Mouse (Mus musculus) kidney, embryonic 16.5 days (tissue): ENCODE measurements at regions not wholly inside any gene's neighbourhood (a gene's known extent, or its start where the extent isn't known, plus 50 kb on each side); places are given as distances from the start of the nearest gene placed in this dataset.

Source experiments
- ATAC-seq: fragments of 200-750 bp; cut with Nextera tagmentation; 2 replicates; pipeline ENCODE4 v1.8.0; 2017; ENCODE audit warnings: moderate TSS enrichment; ENCODE audit not compliant: low FRiP score, low TSS enrichment
- H3K27ac ChIP-seq: fragments of 300-500 bp; sonication (generic); 2 replicates; pipeline ENCODE4 v1.5.1; 2014; ENCODE audit warnings: low read length
- H3K27me3 ChIP-seq: fragments of 300-500 bp; sonication (generic); 2 replicates; pipeline ENCODE4 v1.6.1; 2014; ENCODE audit warnings: low read length, control low read depth, mixed read lengths; ENCODE audit not compliant: insufficient read depth
- H3K36me3 ChIP-seq: fragments of 300-500 bp; sonication (generic); 2 replicates; pipeline ENCODE4 v1.6.1; 2014; ENCODE audit warnings: low read length, control low read depth, mixed read lengths; ENCODE audit not compliant: insufficient read depth
- H3K4me1 ChIP-seq: fragments of 300-500 bp; sonication (generic); 2 replicates; pipeline ENCODE4 v1.6.1; 2014; ENCODE audit warnings: low read length, control low read depth, mixed read lengths; ENCODE audit not compliant: insufficient read depth
- H3K4me2 ChIP-seq: fragments of 300-500 bp; sonication (generic); replicated peaks from 2 replicates; pipeline ENCODE4 v1.6.1; 2014; ENCODE audit warnings: low read depth, low read length
- H3K4me3 ChIP-seq: fragments of 300-500 bp; sonication (generic); 2 replicates; pipeline ENCODE4 v1.5.1; 2014; ENCODE audit warnings: mild to moderate bottlenecking, low read length
- H3K9ac ChIP-seq: fragments of 300-500 bp; sonication (generic); replicated peaks from 2 replicates; pipeline ENCODE4 v1.6.1; 2014; ENCODE audit warnings: low read length
- H3K9me3 ChIP-seq: fragments of 300-500 bp; sonication (generic); 2 replicates; pipeline ENCODE4 v1.6.1; 2016; ENCODE audit warnings: low read length, control low read depth
- WGBS: fragments of 180-500 bp; shearing (Covaris S2); extraction: QIAGEN DNeasy Blood & Tissue Kit; methylation state at CpG from one replicate; pipeline ENCODE4 v1.1.7; 2014; 5-methylcytosine and 5-hydroxymethylcytosine counted together

DNA sequence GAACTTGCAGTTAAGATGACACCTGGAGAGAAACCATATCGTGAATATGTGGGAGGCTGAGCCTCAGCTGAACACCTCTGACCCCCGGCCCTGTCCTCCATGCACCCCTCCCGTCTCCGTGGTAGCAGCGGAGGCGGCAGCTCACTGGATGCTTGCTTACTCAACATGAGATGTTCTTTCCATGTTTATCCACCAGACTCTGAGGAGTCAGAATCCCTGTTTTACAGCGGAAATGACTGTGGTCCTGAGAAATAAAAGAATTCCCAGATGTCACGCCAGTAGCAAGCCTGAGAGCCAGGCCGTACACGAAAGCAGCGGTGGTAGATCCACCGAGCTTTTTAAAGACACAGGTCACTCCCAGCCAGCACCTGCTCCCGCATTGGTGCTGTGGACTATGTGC, 462.4 kb upstream of the Tbx3 start:
- H3K36me3 ChIP-seq: no peaks in the 10 kb centered on the region
- no peak overlapping the region for H3K4me2 ChIP-seq
- 24% methylated on average over 13 of the region's 13 CpGs for WGBS
- no peak overlapping the region for H3K4me3 ChIP-seq
- H3K9ac ChIP-seq: no peak overlapping the region
- H3K27ac ChIP-seq: no peak overlapping the region
- H3K9me3 ChIP-seq: peaks cover 16% of the 10 kb centered on the region
- peaks cover 5% of the 10 kb centered on the region; the same call in 1 of the 2 replicates for H3K4me1 ChIP-seq
- ATAC-seq: no peak
- no peaks in the 10 kb centered on the region for H3K27me3 ChIP-seq

DNA sequence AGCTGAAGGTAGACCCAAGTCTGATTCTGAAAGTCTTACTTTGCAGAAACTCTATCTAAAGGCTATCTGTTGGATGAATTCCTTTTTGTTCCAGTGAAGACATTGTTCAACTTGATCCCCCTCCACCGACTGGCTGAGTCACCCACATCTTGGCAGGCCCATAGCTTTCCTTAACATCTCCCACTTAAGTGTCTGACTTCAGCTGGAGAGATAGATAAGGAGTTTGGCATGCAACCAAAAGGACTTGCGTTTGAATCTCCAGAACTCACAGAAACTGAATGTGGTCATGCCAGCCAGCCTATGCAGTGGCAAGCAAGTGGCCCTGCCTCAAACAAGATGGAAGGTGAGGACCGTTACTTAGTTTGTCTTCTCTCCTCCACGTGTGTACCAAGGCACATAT, 457.3 kb upstream of the Tbx3 start:
- Histone ChIP-seq H3K4me3 (no peak overlapping the region), H3K9me3 (peaks cover 16% of the 10 kb centered on the region), H3K36me3 (no peaks in the 10 kb centered on the region), H3K27me3 (no peaks in the 10 kb centered on the region), H3K4me2 (no peak overlapping the region), H3K27ac (no peak overlapping the region), H3K4me1 (0 out of 2 replicates have a peak, but pooled peaks cover 7% of the 10 kb centered on the region), H3K9ac (no peak overlapping the region)
- ATAC-seq: no peak
- 62% methylated on average over 4 of the region's 4 CpGs for WGBS

- 0 out of 2 replicates have a peak, but pooled peaks cover 7% of the 10 kb centered on the region for H3K4me1 ChIP-seq
- no peak overlapping the region for H3K27ac ChIP-seq
- H3K9ac ChIP-seq: no peak overlapping the region
- ATAC-seq: no peak
- H3K9me3 ChIP-seq: peaks cover 16% of the 10 kb centered on the region
- H3K27me3 ChIP-seq: no peaks in the 10 kb centered on the region
- H3K36me3 ChIP-seq: no peaks in the 10 kb centered on the region
- no peak overlapping the region for H3K4me3 ChIP-seq
- no peak overlapping the region for H3K4me2 ChIP-seq
- WGBS: 45% methylated on average over 7 of the region's 7 CpGs
These were observed 456.6 kb upstream of the Tbx3 start for GRCm38 (mm10) chr5:119213692-119214357.

DNA sequence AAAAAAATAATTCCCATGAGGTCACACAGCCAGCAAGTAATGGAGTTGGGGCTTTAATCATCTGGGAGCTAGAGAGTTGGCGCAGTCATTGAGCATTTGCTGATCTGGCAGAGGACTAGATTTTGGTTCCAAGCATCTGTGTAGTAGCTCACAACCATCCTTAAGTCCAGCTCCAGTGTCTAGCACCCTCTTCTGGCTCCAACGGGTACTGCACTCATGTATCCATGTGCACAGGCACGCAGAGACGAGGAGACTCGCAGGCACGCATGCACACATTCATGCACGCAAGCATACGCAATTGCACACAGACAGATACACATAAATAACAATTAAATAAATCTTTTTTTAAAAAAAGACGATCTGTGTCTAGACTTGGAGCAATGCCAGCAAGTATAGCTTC, 455.5 kb upstream of the Tbx3 start:
- 91% methylated on average over 9 of the region's 9 CpGs for WGBS
- Histone ChIP-seq H3K4me1 (0 out of 2 replicates have a peak, but pooled peaks cover 7% of the 10 kb centered on the region), H3K27ac (no peak overlapping the region), H3K4me3 (no peak overlapping the region), H3K4me2 (no peak overlapping the region), H3K27me3 (no peaks in the 10 kb centered on the region), H3K36me3 (no peaks in the 10 kb centered on the region), H3K9ac (no peak overlapping the region), H3K9me3 (peaks cover 6% of the 10 kb centered on the region; the same call in 1 of the 2 replicates)
- no peak for ATAC-seq

- 80% methylated on average over 10 of the region's 10 CpGs for WGBS
These were observed 455.1 kb upstream of the Tbx3 start for GRCm38 (mm10) chr5:119215364-119215763.

GRCm38 (mm10) chr5:119216146-119216545, 454.3 kb upstream of the Tbx3 start:
- Histone ChIP-seq H3K4me3 (no peak overlapping the region), H3K4me2 (no peak overlapping the region), H3K27ac (no peak overlapping the region), H3K36me3 (no peaks in the 10 kb centered on the region), H3K4me1 (peaks cover 11% of the 10 kb centered on the region; the same call in 1 of the 2 replicates), H3K9ac (no peak overlapping the region), H3K9me3 (no peaks in the 10 kb centered on the region), H3K27me3 (no peaks in the 10 kb centered on the region)
- 85% methylated on average over 3 of the region's 3 CpGs for WGBS
- no peak for ATAC-seq

More at GRCm38 (mm10) chr5:119215364-119215763, 455.1 kb upstream of the Tbx3 start:
- H3K4me3 ChIP-seq: no peak overlapping the region
- H3K9ac ChIP-seq: no peak overlapping the region
- 0 out of 2 replicates have a peak, but pooled peaks cover 2% of the 10 kb centered on the region for H3K9me3 ChIP-seq
- no peaks in the 10 kb centered on the region for H3K36me3 ChIP-seq
- no peak overlapping the region for H3K4me2 ChIP-seq
- no peak for ATAC-seq
- H3K27me3 ChIP-seq: no peaks in the 10 kb centered on the region
- H3K4me1 ChIP-seq: 0 out of 2 replicates have a peak, but pooled peaks cover 7% of the 10 kb centered on the region
- H3K27ac ChIP-seq: no peak overlapping the region

DNA sequence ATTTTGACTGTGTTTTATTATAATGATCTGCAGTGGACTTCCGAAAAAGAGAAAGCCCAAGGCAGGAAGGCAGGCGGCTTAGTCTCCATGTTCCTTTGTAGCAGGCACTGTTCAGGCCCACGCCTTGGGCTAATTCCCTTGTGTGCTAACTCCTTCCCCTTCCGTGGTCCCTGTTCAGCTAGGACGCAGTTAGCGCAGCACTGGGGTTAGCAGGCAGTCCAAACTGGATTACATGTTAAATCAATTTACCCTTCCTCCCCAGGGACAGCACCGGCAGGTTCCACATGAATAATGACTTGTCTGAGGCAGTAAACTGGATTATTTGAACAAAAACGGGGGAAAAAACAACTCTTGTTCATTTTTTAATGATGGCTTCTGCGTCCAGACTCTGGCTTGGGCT, 453.4 kb upstream of the Tbx3 start:
- H3K4me1 ChIP-seq: peaks cover 14% of the 10 kb centered on the region; the same call in 1 of the 2 replicates
- H3K4me3 ChIP-seq: no peak overlapping the region
- ATAC-seq: no peak
- H3K4me2 ChIP-seq: no peak overlapping the region
- no peak overlapping the region for H3K9ac ChIP-seq
- no peak overlapping the region for H3K27ac ChIP-seq
- H3K9me3 ChIP-seq: no peaks in the 10 kb centered on the region
- WGBS: 48% methylated on average over 9 of the region's 9 CpGs
- H3K36me3 ChIP-seq: no peaks in the 10 kb centered on the region
- no peaks in the 10 kb centered on the region for H3K27me3 ChIP-seq

GRCm38 (mm10) chr5:119228691-119229090, 441.8 kb upstream of the Tbx3 start:
- H3K9ac ChIP-seq: no peak overlapping the region
- H3K27ac ChIP-seq: no peak overlapping the region
- no peak overlapping the region for H3K4me3 ChIP-seq
- H3K4me2 ChIP-seq: no peak overlapping the region
- no peaks in the 10 kb centered on the region for H3K4me1 ChIP-seq
- H3K36me3 ChIP-seq: no peaks in the 10 kb centered on the region
- H3K9me3 ChIP-seq: no peaks in the 10 kb centered on the region
- no peaks in the 10 kb centered on the region for H3K27me3 ChIP-seq
- 66% methylated on average over 5 of the region's 5 CpGs for WGBS
- ATAC-seq: no peak

DNA sequence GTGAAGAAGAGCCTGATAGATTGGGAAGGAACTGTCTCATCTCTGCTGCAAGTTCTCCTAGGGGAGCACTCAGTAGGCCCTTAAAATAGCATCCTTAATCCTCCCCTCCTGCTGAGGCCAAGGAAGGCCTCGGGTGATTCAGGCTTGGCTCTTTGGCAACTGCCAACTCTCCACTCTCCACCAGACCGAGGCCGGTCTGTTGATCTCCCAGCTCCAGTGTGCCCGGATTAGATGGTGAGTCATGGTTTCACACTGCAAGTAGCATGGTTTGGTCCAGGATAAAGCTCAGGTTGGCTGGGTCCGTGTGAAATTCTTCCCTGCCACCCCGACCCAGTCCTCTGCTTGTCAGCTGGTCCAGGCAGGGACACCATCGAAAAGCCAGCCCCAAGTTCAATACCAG, 437.5 kb upstream of the Tbx3 start:
- whole genome bisulfite sequencing: 84% methylated on average over 7 of the region's 7 CpGs
- H3K27me3 ChIP-seq: no peaks in the 10 kb centered on the region
- no peak for ATAC-seq

GRCm38 (mm10) chr5:119235884-119236283, 434.6 kb upstream of the Tbx3 start:
- no peak overlapping the region for H3K4me2 ChIP-seq
- no peaks in the 10 kb centered on the region for H3K4me1 ChIP-seq
- ATAC-seq: no peak
- H3K36me3 ChIP-seq: no peaks in the 10 kb centered on the region
- 69% methylated on average over 10 of the region's 10 CpGs for WGBS
- H3K4me3 ChIP-seq: no peak overlapping the region
- no peak overlapping the region for H3K27ac ChIP-seq
- H3K9me3 ChIP-seq: no peaks in the 10 kb centered on the region
- H3K9ac ChIP-seq: no peak overlapping the region
- H3K27me3 ChIP-seq: no peaks in the 10 kb centered on the region

More for the DNA sequence above, 437.5 kb upstream of the Tbx3 start:
- no peak overlapping the region for H3K27ac ChIP-seq
- H3K4me3 ChIP-seq: no peak overlapping the region
- H3K4me1 ChIP-seq: no peaks in the 10 kb centered on the region
- no peaks in the 10 kb centered on the region for H3K9me3 ChIP-seq
- no peak overlapping the region for H3K4me2 ChIP-seq
- H3K36me3 ChIP-seq: no peaks in the 10 kb centered on the region
- no peak overlapping the region for H3K9ac ChIP-seq
